Mouse (Mus musculus) hindbrain, embryonic 16.5 days (tissue): ENCODE data around the gene Arhgap20. TPM values are rescaled to one million over a fixed set of nuclear protein-coding genes. Genes with fewer than 3 reads are reported as not detected.

Experiments used
- ATAC-seq: fragments of 200-750 bp; cut with Nextera tagmentation; 2 replicates; pipeline ENCODE4 v1.8.0; 2017; ENCODE audit warnings: moderate TSS enrichment, moderate library complexity
- H3K27ac ChIP-seq: fragments of 300-500 bp; sonication (generic); 2 replicates; pipeline ENCODE4 v1.5.1; 2014; ENCODE audit warnings: low read depth, mild to moderate bottlenecking, control low read depth, low read length, moderate library complexity
- H3K27me3 ChIP-seq: fragments of 300-500 bp; sonication (generic); replicated peaks from 2 replicates; pipeline ENCODE4 v1.6.1; 2014; ENCODE audit warnings: low read length; ENCODE audit not compliant: control insufficient read depth, insufficient read depth
- H3K36me3 ChIP-seq: fragments of 300-500 bp; sonication (generic); 2 replicates; pipeline ENCODE4 v1.6.1; 2014; ENCODE audit warnings: mild to moderate bottlenecking, low read length, moderate library complexity, mixed read lengths; ENCODE audit not compliant: control insufficient read depth, insufficient read depth
- H3K4me1 ChIP-seq: fragments of 300-500 bp; sonication (generic); 2 replicates; pipeline ENCODE4 v1.6.1; 2014; ENCODE audit warnings: low read depth, low read length; ENCODE audit not compliant: control insufficient read depth, insufficient read depth
- H3K4me2 ChIP-seq: fragments of 300-500 bp; sonication (generic); 2 replicates; pipeline ENCODE4 v1.6.1; 2014; ENCODE audit warnings: mild to moderate bottlenecking, low read length, control low read depth, moderate library complexity
- H3K4me3 ChIP-seq: fragments of 300-500 bp; sonication (generic); 2 replicates; pipeline ENCODE4 v1.5.1; 2014; ENCODE audit warnings: mild to moderate bottlenecking, low read length, control low read depth, moderate library complexity
- H3K9ac ChIP-seq: fragments of 300-500 bp; sonication (generic); 2 replicates; pipeline ENCODE4 v1.6.1; 2014; ENCODE audit warnings: low read depth, mild to moderate bottlenecking, control low read depth, low read length, moderate library complexity
- H3K9me3 ChIP-seq: fragments of 300-500 bp; sonication (generic); 2 replicates; pipeline ENCODE4 v1.6.1; 2014; ENCODE audit warnings: mild to moderate bottlenecking, low read length, moderate library complexity; ENCODE audit not compliant: control insufficient read depth
- WGBS: fragments of 180-500 bp; shearing (Covaris S2); extraction: QIAGEN DNeasy Blood & Tissue Kit; methylation state at CpG from one replicate; pipeline ENCODE4 v1.1.7; 2014; 5-methylcytosine and 5-hydroxymethylcytosine counted together
- polyA plus RNA-seq: library from polyadenylated mRNA; unstranded; fragments of >200 nt; fragmentation: Nextera tagmentation; extraction: Ambion mirVana; gene quantifications from 2 replicates; pipeline ENCODE4 v1.2.1, GENCODE M21; 2015

The Arhgap20 gene
- polyA plus RNA-seq, 1 experiment from 2014 or later: 23.5 TPM

DNA sequence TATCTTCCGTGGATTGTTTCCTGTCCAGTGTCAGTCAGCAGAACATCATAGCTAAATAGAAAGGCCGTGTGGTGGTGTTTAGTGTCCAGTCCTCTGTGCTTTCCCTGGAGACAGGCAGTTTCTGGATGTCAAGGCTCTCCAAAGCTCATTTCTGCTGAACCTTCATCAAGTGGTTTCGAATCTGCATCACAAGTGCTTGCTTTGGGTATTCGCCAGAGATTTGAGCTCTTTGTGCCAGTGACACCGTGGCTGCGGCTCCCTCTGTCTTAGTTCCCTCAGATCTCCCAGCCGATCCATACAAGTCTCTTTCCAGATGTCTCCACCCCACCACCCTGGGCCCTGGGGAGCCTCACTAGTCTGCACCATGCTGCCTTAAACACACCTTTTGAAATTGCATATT lies 72.6 kb downstream of the Arhgap20 start:
- H3K9ac ChIP-seq: no peak overlapping the region
- H3K27ac ChIP-seq: no peak overlapping the region
- WGBS: 59% methylated on average over 7 of the region's 7 CpGs
- no peaks in the 10 kb centered on the region for H3K9me3 ChIP-seq
- peaks cover 20% of the 10 kb centered on the region for H3K36me3 ChIP-seq
- no peak for ATAC-seq
- H3K4me3 ChIP-seq: no peak overlapping the region
- no peak overlapping the region for H3K4me2 ChIP-seq
- H3K27me3 ChIP-seq: no peaks in the 10 kb centered on the region
- H3K4me1 ChIP-seq: no peaks in the 10 kb centered on the region

DNA sequence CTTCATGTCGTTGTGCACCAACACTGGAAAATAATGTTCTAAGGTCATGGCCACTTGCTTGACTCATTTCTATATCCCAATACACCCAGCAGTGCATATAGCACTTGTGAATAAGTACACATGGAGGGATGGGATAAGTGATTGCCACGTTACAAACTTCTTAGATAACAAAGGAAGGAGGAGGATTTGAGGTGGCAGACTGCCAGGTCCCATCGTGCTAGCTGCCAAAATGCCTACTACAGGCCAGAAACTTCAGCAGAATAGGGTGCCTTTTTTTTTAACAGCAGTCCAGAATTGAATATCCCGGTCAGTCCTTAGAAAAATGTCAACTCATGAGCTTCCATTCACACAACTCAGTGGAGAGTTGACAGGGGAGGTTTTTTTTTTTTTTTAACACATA lies 78.1 kb downstream of the Arhgap20 start:
- no peaks in the 10 kb centered on the region for H3K9me3 ChIP-seq
- peaks cover 19% of the 10 kb centered on the region for H3K36me3 ChIP-seq
- H3K27ac ChIP-seq: no peak overlapping the region
- no peak overlapping the region for H3K4me2 ChIP-seq
- H3K4me3 ChIP-seq: no peak overlapping the region
- no peaks in the 10 kb centered on the region for H3K4me1 ChIP-seq
- no peak overlapping the region for H3K9ac ChIP-seq
- WGBS: 45% methylated on average over 4 of the region's 4 CpGs
- no peak for ATAC-seq
- no peaks in the 10 kb centered on the region for H3K27me3 ChIP-seq

DNA sequence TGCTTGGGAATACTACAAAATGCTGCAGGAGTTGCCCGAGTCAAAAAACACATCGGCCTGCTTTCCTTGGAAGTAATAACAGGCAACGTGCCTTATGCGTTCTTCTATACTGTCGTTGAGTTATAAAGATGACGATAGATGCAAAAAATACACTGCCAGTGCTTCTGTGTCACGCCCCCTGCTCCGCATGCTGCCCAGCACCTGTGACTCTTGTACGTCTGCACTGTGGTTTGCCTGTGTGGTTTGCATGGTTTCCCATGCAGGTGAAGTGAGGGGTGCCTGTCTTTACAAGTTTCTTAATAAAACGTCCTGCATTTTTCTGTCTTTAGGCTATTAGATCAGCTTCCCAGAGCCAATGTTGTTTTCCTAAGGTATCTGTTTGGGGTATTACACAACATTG lies 80.7 kb downstream of the Arhgap20 start:
- H3K27me3 ChIP-seq: no peaks in the 10 kb centered on the region
- H3K27ac ChIP-seq: no peak overlapping the region
- H3K36me3 ChIP-seq: peaks cover 21% of the 10 kb centered on the region
- H3K4me1 ChIP-seq: no peaks in the 10 kb centered on the region
- H3K9ac ChIP-seq: no peak overlapping the region
- H3K4me3 ChIP-seq: no peak overlapping the region
- no peaks in the 10 kb centered on the region for H3K9me3 ChIP-seq
- 97% methylated on average over 10 of the region's 10 CpGs for WGBS
- ATAC-seq: no peak
- H3K4me2 ChIP-seq: no peak overlapping the region

DNA sequence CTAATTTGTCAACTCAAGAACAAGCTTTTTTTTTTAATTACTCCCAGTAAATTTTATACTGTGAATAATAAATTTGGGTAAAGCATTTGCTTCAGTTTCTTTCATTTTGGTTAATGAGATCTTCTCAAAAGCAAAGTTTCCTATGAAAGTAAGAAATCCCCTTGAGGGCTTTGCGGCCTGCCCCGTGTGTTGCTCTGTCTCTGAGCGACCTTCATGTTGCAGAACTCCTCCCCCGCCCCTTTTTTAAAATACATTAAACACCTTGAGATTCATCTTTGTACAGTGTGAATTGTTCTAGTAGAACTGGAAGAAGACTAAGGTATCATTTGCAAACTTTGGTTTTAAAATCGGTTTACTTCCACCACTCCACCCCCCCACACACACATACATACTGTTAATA lies 88.6 kb downstream of the Arhgap20 start:
- WGBS: 95% methylated on average over 5 of the region's 5 CpGs

DNA sequence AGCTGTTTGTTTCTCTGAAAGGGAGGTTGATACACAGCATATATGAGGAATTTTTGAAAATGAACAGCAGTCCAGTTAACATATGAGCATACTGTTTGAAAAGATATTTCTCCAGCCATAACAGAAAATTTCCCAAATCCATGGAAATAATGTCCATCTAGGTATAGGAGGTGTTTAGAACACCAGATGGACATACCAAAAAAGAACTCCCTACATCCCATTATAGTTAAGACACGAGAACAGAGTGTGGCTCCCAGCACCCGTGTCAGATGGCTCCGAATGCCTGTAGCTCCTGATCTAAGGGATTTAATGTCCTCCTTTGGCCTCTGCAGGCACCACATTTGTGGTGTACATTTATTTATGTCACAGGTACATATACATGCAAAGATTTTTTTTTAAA lies 99.1 kb downstream of the Arhgap20 start:
- no peak overlapping the region for H3K9ac ChIP-seq
- no peaks in the 10 kb centered on the region for H3K4me1 ChIP-seq
- no peaks in the 10 kb centered on the region for H3K9me3 ChIP-seq
- WGBS: 88% methylated on average over 3 of the region's 3 CpGs
- H3K36me3 ChIP-seq: no peaks in the 10 kb centered on the region
- H3K27me3 ChIP-seq: no peaks in the 10 kb centered on the region
- no peak overlapping the region for H3K27ac ChIP-seq
- H3K4me2 ChIP-seq: no peak overlapping the region
- H3K4me3 ChIP-seq: no peak overlapping the region
- ATAC-seq: no peak

More for the DNA sequence above, 88.6 kb downstream of the Arhgap20 start:
- H3K9me3 ChIP-seq: no peaks in the 10 kb centered on the region
- H3K27me3 ChIP-seq: no peaks in the 10 kb centered on the region
- H3K9ac ChIP-seq: no peak overlapping the region
- ATAC-seq: no peak
- peaks cover 25% of the 10 kb centered on the region for H3K36me3 ChIP-seq
- H3K4me3 ChIP-seq: no peak overlapping the region
- no peaks in the 10 kb centered on the region for H3K4me1 ChIP-seq
- no peak overlapping the region for H3K4me2 ChIP-seq
- H3K27ac ChIP-seq: no peak overlapping the region

DNA sequence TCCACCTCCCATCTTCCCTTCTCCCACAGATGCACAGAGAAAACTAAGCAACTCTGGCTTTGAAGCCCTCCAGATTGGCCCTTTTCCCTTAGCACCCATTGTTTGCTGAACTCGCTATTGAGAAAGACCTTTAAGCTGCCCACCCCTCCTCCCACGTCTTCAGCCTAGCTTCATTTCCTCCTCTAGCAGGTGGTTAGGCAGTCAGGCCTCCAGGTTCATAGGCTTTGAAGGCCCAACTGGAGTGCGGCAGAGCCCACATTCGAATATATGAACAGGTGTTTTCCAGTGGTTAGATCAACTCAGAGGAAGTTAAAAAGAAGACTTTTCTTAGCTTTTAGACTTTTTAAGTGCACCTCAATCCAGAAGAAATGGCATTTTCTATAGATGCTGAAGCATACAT lies 101.5 kb downstream of the Arhgap20 start:
- Histone ChIP-seq H3K9me3 (no peaks in the 10 kb centered on the region; the same call in 1 of the 2 replicates), H3K9ac (no peak overlapping the region), H3K4me1 (no peaks in the 10 kb centered on the region), H3K27ac (no peak overlapping the region), H3K36me3 (no peaks in the 10 kb centered on the region), H3K4me2 (no peak overlapping the region), H3K27me3 (no peaks in the 10 kb centered on the region), H3K4me3 (no peak overlapping the region)
- 64% methylated on average over 4 of the region's 4 CpGs for WGBS
- no peak for ATAC-seq

DNA sequence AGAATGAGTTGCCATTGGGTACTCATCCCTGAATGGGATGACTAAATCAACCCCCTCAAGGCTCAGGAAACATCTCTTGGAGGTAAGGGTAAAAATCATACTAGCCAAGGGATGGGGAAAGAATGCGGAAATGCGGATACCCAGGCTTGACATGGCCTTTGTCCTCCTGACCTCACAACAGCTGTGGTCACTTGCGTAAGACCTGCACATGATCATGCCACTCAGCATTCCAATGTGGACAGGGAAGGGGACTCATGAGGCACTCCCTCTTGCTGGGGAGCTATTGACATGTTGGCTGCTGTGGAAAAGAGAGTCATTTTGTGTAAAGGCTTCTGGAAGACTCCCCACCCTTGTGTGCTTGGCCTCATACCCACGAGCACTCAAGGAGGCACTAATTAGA lies 103.9 kb downstream of the Arhgap20 start:
- Histone ChIP-seq H3K4me3 (no peak overlapping the region), H3K9me3 (no peaks in the 10 kb centered on the region; the same call in 1 of the 2 replicates), H3K36me3 (no peaks in the 10 kb centered on the region), H3K4me1 (no peaks in the 10 kb centered on the region), H3K4me2 (no peak overlapping the region), H3K27me3 (no peaks in the 10 kb centered on the region), H3K9ac (no peak overlapping the region), H3K27ac (no peak overlapping the region)
- WGBS: 94% methylated on average over 4 of the region's 4 CpGs
- ATAC-seq: no peak

DNA sequence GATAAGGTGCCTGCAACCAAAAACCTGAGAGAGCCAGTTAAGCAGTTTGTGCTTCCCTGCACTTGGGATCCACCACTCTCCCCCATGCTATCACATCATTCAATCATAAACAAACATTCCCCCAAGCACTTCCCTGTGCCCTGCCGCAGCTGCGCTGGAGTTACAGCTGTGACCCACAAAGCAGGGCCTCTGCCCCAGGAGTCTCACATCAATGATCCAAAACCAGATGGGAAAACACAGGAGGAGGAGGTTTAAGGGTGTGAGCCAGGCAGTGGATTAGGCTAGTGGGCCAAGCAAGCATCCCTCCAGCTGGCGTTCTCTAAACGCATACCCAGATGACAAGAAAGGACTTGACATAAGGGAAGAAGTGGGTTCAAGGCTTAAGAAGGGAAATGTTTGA lies 109.2 kb downstream of the Arhgap20 start:
- Histone ChIP-seq H3K4me2 (no peak overlapping the region), H3K36me3 (no peaks in the 10 kb centered on the region), H3K9ac (no peak overlapping the region), H3K27ac (no peak overlapping the region), H3K4me1 (no peaks in the 10 kb centered on the region), H3K9me3 (no peaks in the 10 kb centered on the region; the same call in 1 of the 2 replicates), H3K4me3 (no peak overlapping the region), H3K27me3 (no peaks in the 10 kb centered on the region)
- no peak for ATAC-seq
- WGBS: 49% methylated on average over 4 of the region's 4 CpGs

DNA sequence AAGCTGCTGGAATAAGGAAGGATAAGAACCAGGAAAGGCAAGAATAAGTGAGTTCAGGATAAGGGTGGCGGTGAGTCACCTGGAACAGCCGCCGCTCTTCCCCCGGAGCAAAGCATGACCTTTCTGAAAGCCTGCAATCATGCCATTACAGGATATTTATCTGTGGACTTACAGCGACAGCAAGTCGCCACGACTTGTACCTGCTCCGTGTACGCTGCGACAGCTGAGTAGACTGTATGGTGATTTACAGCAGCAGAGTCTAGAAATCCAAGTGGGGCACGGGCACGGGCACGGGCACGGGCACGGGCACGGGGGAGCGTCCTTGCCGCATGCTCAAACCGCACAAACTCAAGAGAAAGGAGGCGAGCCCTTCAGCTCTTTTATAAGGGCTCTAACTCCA lies 110.4 kb downstream of the Arhgap20 start:
- Histone ChIP-seq H3K9me3 (no peaks in the 10 kb centered on the region; the same call in 1 of the 2 replicates), H3K9ac (no peak overlapping the region), H3K27ac (no peak overlapping the region), H3K27me3 (no peaks in the 10 kb centered on the region), H3K36me3 (no peaks in the 10 kb centered on the region), H3K4me2 (no peak overlapping the region), H3K4me3 (no peak overlapping the region), H3K4me1 (no peaks in the 10 kb centered on the region)
- 90% methylated on average over 20 of the region's 20 CpGs for WGBS
- no peak for ATAC-seq

DNA sequence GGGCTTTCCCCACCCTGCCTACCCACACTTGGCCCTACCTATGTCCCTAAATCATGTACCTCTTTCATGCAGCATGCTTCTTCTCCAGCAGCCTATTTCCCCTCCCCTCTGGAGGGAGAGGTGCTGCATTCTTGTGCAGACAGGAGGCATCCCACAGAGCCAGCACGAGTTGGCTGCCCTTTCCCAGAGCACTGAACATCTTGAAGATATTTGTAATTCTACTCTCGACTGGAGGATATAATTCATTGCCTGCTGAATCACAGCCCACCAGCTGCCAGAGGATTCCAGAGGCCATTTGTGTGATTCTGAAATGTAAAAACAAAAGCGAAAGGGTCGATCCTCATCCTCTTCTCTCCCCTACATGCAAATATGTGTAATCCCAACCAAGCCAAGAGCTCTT lies 116.2 kb downstream of the Arhgap20 start:
- no peaks in the 10 kb centered on the region for H3K36me3 ChIP-seq
- H3K9me3 ChIP-seq: no peaks in the 10 kb centered on the region
- 46% methylated on average over 4 of the region's 4 CpGs for WGBS
- H3K27ac ChIP-seq: no peak overlapping the region
- H3K4me2 ChIP-seq: no peak overlapping the region
- ATAC-seq: no peak
- H3K27me3 ChIP-seq: no peaks in the 10 kb centered on the region
- H3K4me3 ChIP-seq: no peak overlapping the region
- no peaks in the 10 kb centered on the region for H3K4me1 ChIP-seq
- H3K9ac ChIP-seq: no peak overlapping the region
